Mouse (Mus musculus): ENCODE measurements around the gene Wdr89.

- TF ChIP-seq CTCF (conservative IDR thresholded peaks at IDR 0.05; ENCODE audit: low read length) (no peak), POU5F1 (IDR thresholded peaks at IDR 0.05; ENCODE audit: borderline replicate concordance, low read length) (no peak)
These were observed 10.9 kb downstream of the Wdr89 start for GRCm38 (mm10) chr12:75658403-75658802.

All from E14TG2a.4 (cell line).